Mouse (Mus musculus): Measurements from ENCODE around the gene Dlg2. TPM values are rescaled to one million over a fixed set of nuclear protein-coding genes. Genes with fewer than 3 reads are reported as not detected.

Gene Dlg2
- polyA plus RNA-seq, 1 experiment, result 6.0 TPM

DNA sequence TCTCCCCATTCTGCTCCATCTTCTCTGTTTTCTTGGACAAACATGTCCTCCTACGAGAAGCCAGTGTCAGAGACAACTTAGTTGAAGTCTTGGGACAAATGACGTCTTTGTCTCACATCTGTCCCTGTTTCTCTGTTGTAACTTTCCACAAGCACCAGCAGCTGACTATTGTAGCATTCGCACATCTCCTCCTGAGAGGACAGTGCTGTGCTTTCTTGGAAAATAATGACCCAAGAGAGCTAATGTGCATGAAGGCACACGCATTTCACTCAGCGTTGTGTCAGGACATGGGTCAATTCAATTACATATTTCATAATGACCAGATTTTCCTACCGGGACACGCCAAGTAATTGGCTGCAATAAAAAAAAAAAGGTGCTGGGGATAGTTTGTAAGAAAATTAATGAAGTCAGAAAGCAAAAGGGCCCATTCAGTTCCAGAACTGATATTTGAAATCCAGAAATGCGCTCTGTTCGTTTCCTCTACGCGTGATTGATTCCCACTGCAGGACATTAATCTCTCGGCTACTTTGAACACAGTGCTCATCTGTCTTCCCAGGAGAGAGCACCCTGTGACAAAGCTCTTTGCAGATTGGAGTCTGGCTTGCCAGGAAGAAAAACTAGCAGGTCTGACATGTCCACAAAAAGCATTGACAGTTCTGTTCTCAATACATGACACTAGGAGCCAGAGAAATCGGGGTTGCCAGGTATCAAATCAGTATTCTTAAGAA is 1846.0 kb downstream of the Dlg2 start:
- TF ChIP-seq CTCF (IDR thresholded peaks at IDR 0.05; ENCODE audit: borderline replicate concordance, control insufficient read depth, extremely low read depth, insufficient read depth, low read length, poor library complexity), result no peak
- TF ChIP-seq POLR2A (IDR thresholded peaks at IDR 0.05; ENCODE audit: control insufficient read depth, extremely low read depth, insufficient read depth, low read length, poor library complexity), result no peak
- Histone ChIP-seq H3K4me3 (ENCODE audit: control insufficient read depth, insufficient read depth, low read length) (no peak overlapping the region), H3K36me3 (ENCODE audit: control insufficient read depth, insufficient read depth, low read length) (no peaks in the 10 kb centered on the region), H3K27me3 (ENCODE audit: control insufficient read depth, insufficient read depth, low read length) (no peaks in the 10 kb centered on the region), H3K27ac (ENCODE audit: control insufficient read depth, insufficient read depth, low read length) (no peak overlapping the region), H3K4me1 (replicated peaks; ENCODE audit: control insufficient read depth, insufficient read depth, low read length) (no peaks in the 10 kb centered on the region)
- DNase-seq, result no peak
- WGBS, result 91% methylated on average over 13 of the region's 13 CpGs

DNA sequence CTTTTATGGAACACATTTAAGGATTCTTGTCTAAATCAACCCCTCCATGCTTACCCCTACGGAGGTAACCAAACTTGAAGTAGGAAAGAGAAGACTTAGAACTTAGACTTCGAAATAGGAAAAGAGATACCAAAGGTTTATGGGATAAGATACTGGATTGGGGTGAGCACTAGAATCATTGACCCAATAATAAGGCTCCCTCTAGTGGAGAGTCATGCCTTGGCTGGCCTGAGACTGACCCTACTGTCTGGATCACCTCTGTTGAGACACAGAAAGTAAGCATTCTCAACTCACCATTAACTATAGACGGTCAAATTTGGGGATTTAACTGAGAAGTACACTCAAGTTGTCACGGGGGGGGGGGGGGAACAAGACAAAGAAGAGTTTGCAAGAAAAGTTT is 1847.2 kb downstream of the Dlg2 start:
- WGBS, result 41% methylated on average over 4 of the region's 4 CpGs
- DNase-seq, result no peak
- no peaks in the 10 kb centered on the region for H3K36me3 ChIP-seq (ENCODE audit: control insufficient read depth, insufficient read depth, low read length)
- H3K27ac ChIP-seq (ENCODE audit: control insufficient read depth, insufficient read depth, low read length), result no peak overlapping the region
- TF ChIP-seq POLR2A (IDR thresholded peaks at IDR 0.05; ENCODE audit: control insufficient read depth, extremely low read depth, insufficient read depth, low read length, poor library complexity) (no peak), CTCF (IDR thresholded peaks at IDR 0.05; ENCODE audit: borderline replicate concordance, control insufficient read depth, extremely low read depth, insufficient read depth, low read length, poor library complexity) (no peak)
- no peaks in the 10 kb centered on the region for H3K4me1 ChIP-seq (replicated peaks; ENCODE audit: control insufficient read depth, insufficient read depth, low read length)
- no peak overlapping the region for H3K4me3 ChIP-seq (ENCODE audit: control insufficient read depth, insufficient read depth, low read length)
- no peaks in the 10 kb centered on the region for H3K27me3 ChIP-seq (ENCODE audit: control insufficient read depth, insufficient read depth, low read length)

DNA sequence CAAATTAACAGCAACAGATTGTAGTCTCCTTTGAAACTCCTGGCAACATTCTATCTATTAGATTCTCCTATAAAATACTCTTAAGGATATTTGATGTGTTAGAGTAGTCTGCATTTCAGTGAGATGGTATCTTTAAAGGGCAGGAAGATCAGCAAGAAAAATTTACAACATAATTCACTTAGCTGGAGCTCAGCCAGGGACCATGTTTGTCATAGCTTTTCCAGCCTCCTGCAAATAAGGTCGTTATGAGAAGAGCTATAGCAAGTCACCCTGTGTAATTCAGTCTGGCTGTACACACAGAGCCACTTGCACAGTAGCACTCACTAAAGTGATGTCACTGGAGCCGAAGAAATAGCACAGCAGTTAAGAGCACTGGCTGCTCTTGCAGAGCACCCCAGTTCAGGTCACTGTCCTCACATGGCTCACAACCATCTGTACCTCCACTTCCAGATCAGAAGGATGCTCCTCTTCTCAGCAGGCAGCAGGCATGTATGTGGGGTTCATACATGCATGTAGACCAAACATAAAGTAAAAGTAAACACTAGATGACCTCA is 1850.9 kb downstream of the Dlg2 start:
- WGBS, result 66% methylated on average over 2 of the region's 2 CpGs
- Histone ChIP-seq H3K27me3 (ENCODE audit: control insufficient read depth, insufficient read depth, low read length) (no peaks in the 10 kb centered on the region), H3K4me1 (replicated peaks; ENCODE audit: control insufficient read depth, insufficient read depth, low read length) (no peaks in the 10 kb centered on the region), H3K4me3 (ENCODE audit: control insufficient read depth, insufficient read depth, low read length) (no peak overlapping the region), H3K27ac (ENCODE audit: control insufficient read depth, insufficient read depth, low read length) (no peak overlapping the region), H3K36me3 (ENCODE audit: control insufficient read depth, insufficient read depth, low read length) (no peaks in the 10 kb centered on the region)
- TF ChIP-seq CTCF (IDR thresholded peaks at IDR 0.05; ENCODE audit: borderline replicate concordance, control insufficient read depth, extremely low read depth, insufficient read depth, low read length, poor library complexity) (no peak), POLR2A (IDR thresholded peaks at IDR 0.05; ENCODE audit: control insufficient read depth, extremely low read depth, insufficient read depth, low read length, poor library complexity) (no peak)
- no peak for DNase-seq

DNA sequence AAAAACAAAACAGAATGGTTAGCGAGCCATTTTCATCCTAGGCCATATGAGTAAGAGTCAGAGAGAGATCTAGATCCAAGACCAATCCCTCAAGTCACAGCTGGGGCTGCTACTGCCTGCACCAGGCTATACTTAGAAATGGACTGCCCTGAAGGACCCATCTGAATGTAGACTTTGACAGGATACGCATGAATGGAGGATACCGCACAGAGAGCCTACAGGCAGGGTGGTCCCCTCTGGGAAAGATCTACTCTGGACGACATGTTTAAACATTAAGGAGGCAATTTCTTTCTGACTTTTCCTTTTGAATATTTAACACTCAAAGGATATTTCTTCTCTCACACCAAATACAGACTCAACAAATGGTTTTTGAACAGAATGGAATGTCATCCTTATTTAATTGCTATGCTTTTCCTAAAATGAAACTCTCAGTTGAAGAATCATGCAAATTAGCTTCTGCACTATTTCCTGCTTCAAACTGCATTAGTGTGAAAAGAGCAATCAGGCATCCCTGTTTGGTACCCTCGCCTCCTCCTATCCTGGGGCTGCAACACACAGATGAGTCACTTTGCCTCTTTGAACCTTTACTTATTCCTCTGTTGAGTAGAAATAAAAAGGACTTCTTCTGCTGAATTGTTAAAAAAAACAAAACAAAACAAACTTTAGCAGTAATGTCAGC is 1856.9 kb downstream of the Dlg2 start:
- 97% methylated on average over 5 of the region's 5 CpGs for WGBS
- no peaks in the 10 kb centered on the region for H3K4me1 ChIP-seq (replicated peaks; ENCODE audit: control insufficient read depth, insufficient read depth, low read length)
- H3K27ac ChIP-seq (ENCODE audit: control insufficient read depth, insufficient read depth, low read length), result no peak overlapping the region
- no peak overlapping the region for H3K4me3 ChIP-seq (ENCODE audit: control insufficient read depth, insufficient read depth, low read length)
- no peaks in the 10 kb centered on the region for H3K36me3 ChIP-seq (ENCODE audit: control insufficient read depth, insufficient read depth, low read length)
- H3K27me3 ChIP-seq (ENCODE audit: control insufficient read depth, insufficient read depth, low read length), result no peaks in the 10 kb centered on the region
- DNase-seq, result no peak
- TF ChIP-seq POLR2A (IDR thresholded peaks at IDR 0.05; ENCODE audit: control insufficient read depth, extremely low read depth, insufficient read depth, low read length, poor library complexity) (no peak), CTCF (IDR thresholded peaks at IDR 0.05; ENCODE audit: borderline replicate concordance, control insufficient read depth, extremely low read depth, insufficient read depth, low read length, poor library complexity) (no peak)

DNA sequence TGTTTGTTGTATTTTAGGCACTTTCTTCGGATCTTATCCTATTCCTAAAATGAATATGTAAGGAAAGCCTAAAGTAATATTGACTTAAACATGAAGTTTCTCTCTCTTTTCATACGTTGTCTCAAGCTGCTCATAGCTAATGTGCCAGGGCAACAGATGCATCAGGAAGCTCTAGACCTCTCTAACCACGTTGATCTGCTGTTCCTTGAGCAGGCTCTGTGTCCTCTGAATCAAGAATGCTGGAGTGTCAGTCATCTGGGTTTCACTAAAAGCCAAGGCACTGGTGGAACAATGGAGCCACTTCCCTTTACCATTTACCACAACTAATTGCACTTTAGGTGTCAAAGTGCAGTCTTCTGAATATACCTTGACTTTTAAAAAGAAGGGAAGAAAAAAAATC is 1880.1 kb downstream of the Dlg2 start:
- DNase-seq, result no peak
- H3K27ac ChIP-seq (ENCODE audit: control insufficient read depth, insufficient read depth, low read length), result no peak overlapping the region
- H3K4me3 ChIP-seq (ENCODE audit: control insufficient read depth, insufficient read depth, low read length), result no peak overlapping the region
- no peak for TF ChIP-seq POLR2A (IDR thresholded peaks at IDR 0.05; ENCODE audit: control insufficient read depth, extremely low read depth, insufficient read depth, low read length, poor library complexity)
- TF ChIP-seq CTCF (IDR thresholded peaks at IDR 0.05; ENCODE audit: borderline replicate concordance, control insufficient read depth, extremely low read depth, insufficient read depth, low read length, poor library complexity), result no peak
- H3K4me1 ChIP-seq (replicated peaks; ENCODE audit: control insufficient read depth, insufficient read depth, low read length), result no peaks in the 10 kb centered on the region
- no peaks in the 10 kb centered on the region for H3K36me3 ChIP-seq (ENCODE audit: control insufficient read depth, insufficient read depth, low read length)
- 59% methylated on average over 3 of the region's 3 CpGs for WGBS
- H3K27me3 ChIP-seq (ENCODE audit: control insufficient read depth, insufficient read depth, low read length), result no peaks in the 10 kb centered on the region

DNA sequence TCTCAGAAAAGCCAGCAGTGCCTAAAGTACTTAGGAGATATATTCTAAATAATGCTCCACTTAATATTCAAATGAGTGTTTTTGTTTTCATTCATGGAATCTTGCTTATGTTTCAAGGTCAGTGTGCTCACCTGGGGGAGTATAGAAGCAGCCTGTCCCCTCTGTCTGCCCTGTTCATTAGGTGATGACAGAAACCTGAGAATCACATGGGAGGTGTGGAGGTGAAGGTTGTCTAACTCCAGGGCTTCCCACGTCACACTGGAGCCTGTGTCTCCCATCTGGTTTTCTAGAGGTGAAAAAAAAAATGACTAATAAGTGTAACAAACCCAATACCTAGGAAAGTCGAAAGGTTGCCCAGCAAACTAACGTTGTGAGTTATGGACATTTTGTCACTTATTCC is 1886.9 kb downstream of the Dlg2 start:
- 93% methylated on average over 3 of the region's 3 CpGs for WGBS

More for the DNA sequence above, 1886.9 kb downstream of the Dlg2 start:
- no peak for TF ChIP-seq CTCF (IDR thresholded peaks at IDR 0.05; ENCODE audit: borderline replicate concordance, control insufficient read depth, extremely low read depth, insufficient read depth, low read length, poor library complexity)
- no peak for TF ChIP-seq POLR2A (IDR thresholded peaks at IDR 0.05; ENCODE audit: control insufficient read depth, extremely low read depth, insufficient read depth, low read length, poor library complexity)
- Histone ChIP-seq H3K27ac (ENCODE audit: control insufficient read depth, insufficient read depth, low read length) (no peak overlapping the region), H3K27me3 (ENCODE audit: control insufficient read depth, insufficient read depth, low read length) (no peaks in the 10 kb centered on the region), H3K4me1 (replicated peaks; ENCODE audit: control insufficient read depth, insufficient read depth, low read length) (no peaks in the 10 kb centered on the region), H3K4me3 (ENCODE audit: control insufficient read depth, insufficient read depth, low read length) (no peak overlapping the region), H3K36me3 (ENCODE audit: control insufficient read depth, insufficient read depth, low read length) (no peaks in the 10 kb centered on the region)
- DNase-seq, result no peak
